Mouse (Mus musculus) hindbrain, embryonic 13.5 days (tissue): Measurements from ENCODE around the gene Akap5. TPM values are rescaled to one million over a fixed set of nuclear protein-coding genes. Genes with fewer than 3 reads are reported as not detected.

Experiments
- ATAC-seq: fragments of 200-750 bp; cut with Nextera tagmentation; 2 replicates; pipeline ENCODE4 v1.8.0; 2017; ENCODE audit warnings: moderate TSS enrichment; ENCODE audit not compliant: low FRiP score
- H3K27ac ChIP-seq: fragments of 300-500 bp; sonication (generic); 2 replicates; pipeline ENCODE4 v1.5.1; 2015; ENCODE audit warnings: inconsistent platforms, mild to moderate bottlenecking, moderate library complexity
- H3K27me3 ChIP-seq: fragments of 300-500 bp; sonication (generic); 2 replicates; pipeline ENCODE4 v1.6.1; 2015; ENCODE audit warnings: mild to moderate bottlenecking, inconsistent platforms
- H3K36me3 ChIP-seq: fragments of 300-500 bp; sonication (generic); 2 replicates; pipeline ENCODE4 v1.6.1; 2015; ENCODE audit warnings: mild to moderate bottlenecking, inconsistent platforms
- H3K4me1 ChIP-seq: fragments of 300-500 bp; sonication (generic); replicated peaks from 2 replicates; pipeline ENCODE4 v1.6.1; 2015; ENCODE audit warnings: inconsistent platforms
- H3K4me2 ChIP-seq: fragments of 300-500 bp; sonication (generic); 2 replicates; pipeline ENCODE4 v1.6.1; 2015; ENCODE audit warnings: inconsistent platforms, mild to moderate bottlenecking, moderate library complexity
- H3K4me3 ChIP-seq: fragments of 300-500 bp; sonication (generic); 2 replicates; pipeline ENCODE4 v1.5.1; 2015; ENCODE audit warnings: mild to moderate bottlenecking, inconsistent platforms
- H3K9ac ChIP-seq: fragments of 300-500 bp; sonication (generic); 2 replicates; pipeline ENCODE4 v1.6.1; 2015; ENCODE audit warnings: mild to moderate bottlenecking, inconsistent platforms
- H3K9me3 ChIP-seq: fragments of 300-500 bp; sonication (generic); 2 replicates; pipeline ENCODE4 v1.6.1; 2016; ENCODE audit warnings: inconsistent platforms
- WGBS: fragments of 180-500 bp; shearing (Covaris S2); methylation state at CpG from one replicate; pipeline ENCODE4 v1.1.7; 2015; 5-methylcytosine and 5-hydroxymethylcytosine counted together
- polyA plus RNA-seq: library from polyadenylated mRNA; unstranded; fragments of >200 nt; fragmentation: Nextera tagmentation; extraction: Ambion mirVana; gene quantifications from 2 replicates; pipeline ENCODE4 v1.2.1, GENCODE M21; 2015

Gene Akap5
- polyA plus RNA-seq, 1 experiment from 2014 or later, result 7.4 TPM

DNA sequence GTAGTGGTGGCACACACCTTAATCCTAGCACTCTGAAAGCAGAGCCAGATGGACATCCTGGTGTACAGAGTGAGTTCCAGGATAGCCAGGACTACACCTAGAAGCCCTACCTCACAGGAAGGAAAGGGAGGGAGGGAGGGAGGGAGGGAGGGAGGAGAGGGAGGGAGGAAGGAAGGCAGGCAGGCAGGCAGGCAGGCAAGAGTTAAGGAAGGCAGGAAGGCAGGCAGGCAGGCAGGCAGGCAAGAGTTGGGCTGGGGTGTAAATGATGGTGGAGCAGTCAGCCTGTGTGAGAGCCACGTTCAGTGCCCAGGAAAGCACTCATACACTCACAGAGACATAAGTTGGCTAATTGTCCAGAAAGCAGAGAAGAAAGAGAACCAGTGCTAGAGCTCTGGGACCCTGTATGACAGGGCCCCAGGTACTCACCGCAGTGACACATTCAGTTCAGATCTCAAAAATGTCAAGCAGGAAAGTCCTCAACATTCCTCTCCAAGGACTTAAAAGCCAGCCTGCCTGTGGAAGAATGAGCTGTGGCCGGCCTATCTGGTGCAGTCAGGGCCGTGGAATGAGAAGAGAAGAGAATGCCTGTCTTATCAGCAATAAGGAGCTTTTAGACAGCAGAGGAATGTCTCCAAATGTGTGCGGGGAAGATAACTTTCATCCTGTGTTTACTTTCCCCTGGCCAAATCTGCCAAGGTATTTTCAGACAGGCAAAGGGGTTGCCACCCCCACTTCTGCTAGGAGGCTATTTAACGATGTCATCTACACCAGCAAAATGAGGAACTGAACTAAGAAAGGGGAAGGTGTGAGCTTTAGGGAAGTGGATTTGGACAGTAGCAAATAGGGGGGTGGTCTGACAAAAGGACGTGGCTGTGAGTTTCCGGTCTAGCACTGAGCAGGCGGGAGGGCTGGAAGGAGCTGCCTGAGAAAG, 6.1 kb upstream of the Akap5 start:
- WGBS, result 76% methylated on average over 9 of the region's 9 CpGs
- Histone ChIP-seq H3K9me3 (no peaks in the 10 kb centered on the region), H3K27ac (no peak overlapping the region), H3K4me2 (no peak overlapping the region), H3K9ac (no peak overlapping the region; the same call in 1 of the 2 replicates), H3K4me3 (no peak overlapping the region), H3K36me3 (peaks cover 32% of the 10 kb centered on the region), H3K27me3 (no peaks in the 10 kb centered on the region), H3K4me1 (no peaks in the 10 kb centered on the region)
- ATAC-seq, result no peak

DNA sequence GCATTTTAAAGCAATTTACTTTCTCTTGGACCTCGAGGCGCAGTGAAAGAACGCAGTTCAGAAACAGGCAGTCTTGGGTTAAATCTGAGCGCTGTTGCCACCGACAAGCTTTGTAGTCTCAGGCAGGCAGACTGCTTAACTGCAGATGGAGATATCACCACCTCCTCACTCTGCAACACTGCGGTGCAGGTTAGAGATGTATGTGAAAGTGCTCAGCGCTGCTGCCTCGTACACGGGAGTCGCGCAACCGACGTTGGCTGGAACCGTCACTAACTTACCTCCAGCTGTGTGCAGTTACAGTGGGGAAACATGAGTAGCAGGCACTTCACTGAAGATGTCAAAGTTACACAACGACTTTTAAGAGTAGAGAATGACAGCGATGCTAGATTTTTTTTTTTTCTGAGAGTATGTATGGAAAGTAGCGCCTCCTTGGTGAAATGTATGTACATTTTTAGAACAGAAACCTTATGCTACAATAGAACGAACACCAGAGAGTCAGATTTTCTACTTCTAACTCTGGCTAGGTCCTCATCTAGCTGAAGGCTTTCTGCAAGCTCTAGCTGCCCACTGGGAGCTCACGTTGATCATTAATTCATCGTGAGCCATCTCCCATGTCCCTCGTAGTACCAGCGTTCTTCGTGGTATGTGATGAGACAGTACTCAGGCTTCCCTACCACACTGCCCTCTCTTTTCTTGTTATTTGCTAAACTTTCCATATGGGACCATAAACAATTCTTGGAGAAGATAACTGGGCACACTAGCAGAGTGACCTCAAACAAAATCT, 1.9 kb downstream of the Akap5 start:
- no peak overlapping the region for H3K27ac ChIP-seq
- no peak overlapping the region for H3K4me2 ChIP-seq
- peaks cover 15% of the 10 kb centered on the region for H3K36me3 ChIP-seq
- peaks cover 12% of the 10 kb centered on the region for H3K4me1 ChIP-seq
- H3K4me3 ChIP-seq, result no peak overlapping the region
- no peak overlapping the region for H3K9ac ChIP-seq
- H3K27me3 ChIP-seq, result no peaks in the 10 kb centered on the region
- no peak for ATAC-seq
- H3K9me3 ChIP-seq, result no peaks in the 10 kb centered on the region
- WGBS, result 90% methylated on average over 23 of the region's 23 CpGs

- 90% methylated on average over 6 of the region's 6 CpGs for WGBS
- H3K27me3 ChIP-seq, result no peaks in the 10 kb centered on the region
- peaks cover 12% of the 10 kb centered on the region for H3K4me1 ChIP-seq
- no peak overlapping the region for H3K4me3 ChIP-seq
- H3K9ac ChIP-seq, result no peak overlapping the region
- H3K36me3 ChIP-seq, result peaks cover 15% of the 10 kb centered on the region
- no peak overlapping the region for H3K27ac ChIP-seq
- no peaks in the 10 kb centered on the region for H3K9me3 ChIP-seq
- ATAC-seq, result no peak
- H3K4me2 ChIP-seq, result no peak overlapping the region
Observed at GRCm38 (mm10) chr12:76328567-76329354, 4.1 kb downstream of the Akap5 start.

- H3K4me2 ChIP-seq, result no peak overlapping the region
- H3K4me3 ChIP-seq, result no peak overlapping the region
- no peak overlapping the region for H3K27ac ChIP-seq
- 95% methylated on average over 5 of the region's 5 CpGs for WGBS
- H3K9me3 ChIP-seq, result no peaks in the 10 kb centered on the region
- no peak for ATAC-seq
- peaks cover 4% of the 10 kb centered on the region for H3K36me3 ChIP-seq
- H3K9ac ChIP-seq, result no peak overlapping the region
- no peaks in the 10 kb centered on the region for H3K27me3 ChIP-seq
- no peaks in the 10 kb centered on the region for H3K4me1 ChIP-seq
Observed at GRCm38 (mm10) chr12:76333688-76334087, 9.0 kb downstream of the Akap5 start.

GRCm38 (mm10) chr12:76335641-76336040, 10.9 kb downstream of the Akap5 start:
- Histone ChIP-seq H3K9ac (no peak overlapping the region), H3K4me3 (no peak overlapping the region), H3K27ac (no peak overlapping the region), H3K4me1 (no peaks in the 10 kb centered on the region), H3K9me3 (no peaks in the 10 kb centered on the region), H3K27me3 (no peaks in the 10 kb centered on the region), H3K4me2 (no peak overlapping the region), H3K36me3 (no peaks in the 10 kb centered on the region)
- WGBS, result 92% methylated on average over 5 of the region's 5 CpGs
- no peak for ATAC-seq

DNA sequence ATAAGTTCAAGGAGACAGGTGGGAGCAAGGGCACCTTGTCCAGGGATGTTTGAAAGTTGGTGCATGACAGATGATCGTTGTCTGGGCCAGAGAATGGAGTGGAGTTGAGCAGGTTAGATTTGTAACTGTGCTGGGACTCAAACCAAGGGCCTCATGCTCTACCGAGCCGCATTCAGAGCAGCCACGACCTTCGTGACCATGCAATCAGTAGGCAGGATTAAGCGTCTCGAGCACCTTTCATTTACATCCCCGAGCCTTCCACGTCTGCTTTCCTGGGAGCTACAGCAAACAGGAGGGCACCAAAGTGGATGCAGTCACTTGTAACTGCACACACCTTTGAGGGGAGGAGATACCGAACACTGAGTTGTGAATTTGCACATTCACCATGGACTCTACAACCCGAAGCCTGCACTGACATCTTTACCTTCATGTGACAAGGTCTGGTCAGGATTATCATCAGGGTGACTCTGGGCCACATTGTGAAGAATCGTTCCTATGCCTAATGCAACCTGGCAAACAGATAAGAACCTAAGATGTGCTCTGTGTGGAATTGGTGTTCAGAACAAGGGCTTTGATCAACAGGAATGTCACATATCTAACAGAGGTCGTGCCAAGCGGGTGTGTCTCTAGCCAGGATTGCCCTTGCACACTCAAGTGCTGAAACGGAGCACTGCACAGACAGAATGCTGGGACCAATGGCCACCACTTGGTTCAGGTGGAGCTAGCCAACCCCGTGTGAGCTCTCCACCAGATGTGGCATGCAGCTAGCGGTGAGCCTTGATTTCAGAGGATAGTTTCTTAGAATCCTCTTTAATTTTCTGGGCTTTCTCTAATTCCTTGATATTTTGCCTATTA, 11.6 kb downstream of the Akap5 start:
- Histone ChIP-seq H3K4me1 (no peaks in the 10 kb centered on the region), H3K36me3 (no peaks in the 10 kb centered on the region), H3K9ac (no peak overlapping the region), H3K4me3 (no peak overlapping the region), H3K4me2 (no peak overlapping the region), H3K27ac (no peak overlapping the region), H3K27me3 (no peaks in the 10 kb centered on the region), H3K9me3 (no peaks in the 10 kb centered on the region)
- 88% methylated on average over 17 of the region's 17 CpGs for WGBS
- no peak for ATAC-seq

GRCm38 (mm10) chr12:76341080-76341479, 16.4 kb downstream of the Akap5 start:
- H3K4me2 ChIP-seq, result no peak overlapping the region
- no peaks in the 10 kb centered on the region for H3K27me3 ChIP-seq
- WGBS, result 9% methylated on average over 4 of the region's 4 CpGs
- H3K4me1 ChIP-seq, result no peaks in the 10 kb centered on the region
- H3K4me3 ChIP-seq, result no peak overlapping the region
- H3K27ac ChIP-seq, result no peak overlapping the region
- no peaks in the 10 kb centered on the region for H3K9me3 ChIP-seq
- peaks cover 6% of the 10 kb centered on the region; the same call in 1 of the 2 replicates for H3K36me3 ChIP-seq
- no peak overlapping the region for H3K9ac ChIP-seq
- no peak for ATAC-seq

GRCm38 (mm10) chr12:76345759-76346455, 21.2 kb downstream of the Akap5 start:
- 88% methylated on average over 5 of the region's 6 CpGs for WGBS
- H3K27me3 ChIP-seq, result no peaks in the 10 kb centered on the region
- H3K9ac ChIP-seq, result no peak overlapping the region
- H3K27ac ChIP-seq, result no peak overlapping the region
- H3K4me3 ChIP-seq, result no peak overlapping the region
- no peaks in the 10 kb centered on the region for H3K4me1 ChIP-seq
- peaks cover 30% of the 10 kb centered on the region for H3K36me3 ChIP-seq
- no peak overlapping the region for H3K4me2 ChIP-seq
- H3K9me3 ChIP-seq, result no peaks in the 10 kb centered on the region
- ATAC-seq, result no peak

- no peak overlapping the region for H3K27ac ChIP-seq
- no peak overlapping the region for H3K4me3 ChIP-seq
- ATAC-seq, result no peak
- no peak overlapping the region for H3K4me2 ChIP-seq
- peaks cover 45% of the 10 kb centered on the region for H3K36me3 ChIP-seq
- H3K4me1 ChIP-seq, result no peaks in the 10 kb centered on the region
- no peak overlapping the region for H3K9ac ChIP-seq
- WGBS, result 82% methylated on average over 8 of the region's 8 CpGs
- H3K27me3 ChIP-seq, result no peaks in the 10 kb centered on the region
- H3K9me3 ChIP-seq, result no peaks in the 10 kb centered on the region
Observed at GRCm38 (mm10) chr12:76349680-76350220, 25.1 kb downstream of the Akap5 start.

DNA sequence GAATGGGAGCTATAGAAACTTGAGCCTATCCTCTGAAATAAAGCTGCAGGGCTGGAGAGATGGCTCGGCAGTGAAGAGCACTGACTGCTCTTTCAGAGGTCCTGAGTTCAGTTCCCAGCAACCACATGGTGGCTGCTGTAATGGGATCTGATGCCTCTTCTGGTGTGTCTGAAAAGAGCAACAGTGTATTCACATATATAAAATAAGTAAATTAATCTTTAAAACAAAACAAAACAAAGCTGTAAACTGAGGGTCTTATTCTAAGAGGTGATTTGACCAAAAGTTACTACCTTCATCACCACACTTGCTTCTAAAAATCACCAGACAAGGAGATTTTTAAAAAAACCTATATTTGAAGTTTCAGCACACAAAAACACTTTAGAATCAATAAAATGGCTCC, 36.2 kb downstream of the Akap5 start:
- no peak for ATAC-seq
- no peak overlapping the region for H3K9ac ChIP-seq
- H3K36me3 ChIP-seq, result no peaks in the 10 kb centered on the region; the same call in 1 of the 2 replicates
- no peaks in the 10 kb centered on the region for H3K9me3 ChIP-seq
- H3K4me1 ChIP-seq, result no peaks in the 10 kb centered on the region
- H3K4me3 ChIP-seq, result no peak overlapping the region
- H3K4me2 ChIP-seq, result no peak overlapping the region
- WGBS, result 35% methylated on average over 1 of the region's 1 CpGs
- H3K27ac ChIP-seq, result no peak overlapping the region
- H3K27me3 ChIP-seq, result no peaks in the 10 kb centered on the region
